Mouse (Mus musculus) thymus, adult 2 months (tissue): ENCODE measurements at regions not wholly inside any gene's neighbourhood (a gene's known extent, or its start where the extent isn't known, plus 50 kb on each side); places are given as distances from the start of the nearest gene placed in this dataset.

Experiments used
- CTCF ChIP-seq: fragments of 200-500 bp; IDR thresholded peaks from 2 replicates; pipeline ENCODE4 v1.5.1; 2012; ENCODE audit warnings: mild to moderate bottlenecking, control low read depth, low read length, moderate library complexity, borderline replicate concordance; ENCODE audit not compliant: control insufficient read depth, poor library complexity, insufficient read depth; ENCODE audit errors: extremely low read depth
- POLR2A ChIP-seq: fragments of 200-500 bp; IDR thresholded peaks from 2 replicates; pipeline ENCODE4 v1.6.1; 2012; ENCODE audit warnings: mild to moderate bottlenecking, low read length, control low read depth, moderate library complexity; ENCODE audit not compliant: control insufficient read depth, poor library complexity, insufficient read depth; ENCODE audit errors: extremely low read depth

GRCm38 (mm10) chr1:51609295-51609694 is 131.1 kb upstream of the Nabp1 start:
- no peak for TF ChIP-seq CTCF
- TF ChIP-seq POLR2A: no peak
